Mouse (Mus musculus) intestine, postnatal 0 days (tissue): Measurements from ENCODE around the gene Osbpl6. TPM values are rescaled to one million over a fixed set of nuclear protein-coding genes. Genes with fewer than 3 reads are reported as not detected.

Source experiments
- ATAC-seq: fragments of 200-750 bp; cut with Nextera tagmentation; 2 replicates; pipeline ENCODE4 v1.8.0; 2017; ENCODE audit warnings: mild to moderate bottlenecking, moderate TSS enrichment, moderate library complexity
- H3K27ac ChIP-seq: fragments of 300-500 bp; sonication (generic); 2 replicates; pipeline ENCODE4 v1.5.1; 2014; ENCODE audit warnings: mild to moderate bottlenecking, low read depth, low read length, moderate library complexity
- H3K27me3 ChIP-seq: fragments of 300-500 bp; sonication (generic); replicated peaks from 2 replicates; pipeline ENCODE4 v1.6.1; 2014; ENCODE audit warnings: low read length, mixed read lengths; ENCODE audit not compliant: control insufficient read depth, insufficient read depth
- H3K36me3 ChIP-seq: fragments of 300-500 bp; sonication (generic); 2 replicates; pipeline ENCODE4 v1.6.1; 2014; ENCODE audit warnings: mild to moderate bottlenecking, moderate library complexity; ENCODE audit not compliant: control insufficient read depth, insufficient read depth
- H3K4me1 ChIP-seq: fragments of 300-500 bp; sonication (generic); replicated peaks from 2 replicates; pipeline ENCODE4 v1.6.1; 2014; ENCODE audit warnings: antibody characterized with exemption, low read length, mixed read lengths; ENCODE audit not compliant: control insufficient read depth, insufficient read depth
- H3K4me2 ChIP-seq: fragments of 300-500 bp; sonication (generic); replicated peaks from 2 replicates; pipeline ENCODE4 v1.6.1; 2014; ENCODE audit warnings: low read depth, mild to moderate bottlenecking, moderate library complexity
- H3K4me3 ChIP-seq: fragments of 300-500 bp; sonication (generic); 2 replicates; pipeline ENCODE4 v1.5.1; 2014; ENCODE audit warnings: low read depth, low read length
- H3K9ac ChIP-seq: fragments of 300-500 bp; sonication (generic); 2 replicates; pipeline ENCODE4 v1.6.1; 2014; ENCODE audit warnings: mild to moderate bottlenecking, low read depth, low read length
- H3K9me3 ChIP-seq: fragments of 300-500 bp; sonication (generic); 2 replicates; pipeline ENCODE4 v1.6.1; 2016; ENCODE audit warnings: mixed run types; ENCODE audit not compliant: control insufficient read depth
- CTCF ChIP-seq: sonication (generic); IDR thresholded peaks from 2 replicates; pipeline ENCODE4 v1.5.1; 2016; ENCODE audit warnings: low read depth, mild to moderate bottlenecking, control low read depth, antibody characterized with exemption, moderate library complexity
- WGBS: fragments of 180-500 bp; shearing (Covaris S2); extraction: QIAGEN DNeasy Blood & Tissue Kit; methylation state at CpG from one replicate; pipeline ENCODE4 v1.1.7; 2014; 5-methylcytosine and 5-hydroxymethylcytosine counted together
- polyA plus RNA-seq: library from polyadenylated mRNA; unstranded; fragments of >200 nt; fragmentation: Nextera tagmentation; extraction: Ambion mirVana; gene quantifications from 2 replicates; pipeline ENCODE4 v1.2.1, GENCODE M21; 2015

Osbpl6 gene
- polyA plus RNA-seq, 1 experiment from 2014 or later: 30.8 TPM

DNA sequence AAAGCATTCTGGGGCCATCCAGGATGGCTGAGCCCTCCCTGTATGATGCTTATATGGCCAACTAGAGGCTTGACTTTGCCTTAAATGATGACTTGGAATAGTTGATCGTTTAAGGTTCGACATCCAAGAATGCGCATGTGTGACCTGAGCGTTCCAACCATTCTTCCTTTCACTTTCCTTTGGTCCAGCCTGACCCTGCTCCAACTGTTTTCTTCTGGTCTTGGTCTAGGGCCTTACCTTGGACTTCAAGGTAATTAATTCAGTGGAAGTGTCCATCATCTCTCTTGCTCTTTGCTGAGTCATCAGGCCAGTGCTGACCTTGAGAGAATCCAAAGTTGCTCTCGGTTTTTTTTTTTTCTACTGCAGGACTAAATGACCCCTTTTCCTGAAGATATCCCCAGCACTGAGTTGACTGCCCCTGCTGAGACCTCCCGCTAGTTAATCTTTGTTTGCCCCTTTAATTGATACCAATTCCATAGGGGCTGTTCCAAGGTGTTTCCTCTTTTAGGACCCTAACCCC lies 43.6 kb downstream of the Osbpl6 start:
- no peaks in the 10 kb centered on the region for H3K36me3 ChIP-seq
- no peak for ATAC-seq
- H3K9me3 ChIP-seq: no peaks in the 10 kb centered on the region
- H3K27ac ChIP-seq: no peak overlapping the region
- no peak overlapping the region for H3K4me3 ChIP-seq
- H3K27me3 ChIP-seq: no peaks in the 10 kb centered on the region
- no peak for TF ChIP-seq CTCF
- no peaks in the 10 kb centered on the region for H3K4me1 ChIP-seq
- no peak overlapping the region for H3K9ac ChIP-seq
- H3K4me2 ChIP-seq: no peak overlapping the region
- 79% methylated on average over 6 of the region's 6 CpGs for WGBS

DNA sequence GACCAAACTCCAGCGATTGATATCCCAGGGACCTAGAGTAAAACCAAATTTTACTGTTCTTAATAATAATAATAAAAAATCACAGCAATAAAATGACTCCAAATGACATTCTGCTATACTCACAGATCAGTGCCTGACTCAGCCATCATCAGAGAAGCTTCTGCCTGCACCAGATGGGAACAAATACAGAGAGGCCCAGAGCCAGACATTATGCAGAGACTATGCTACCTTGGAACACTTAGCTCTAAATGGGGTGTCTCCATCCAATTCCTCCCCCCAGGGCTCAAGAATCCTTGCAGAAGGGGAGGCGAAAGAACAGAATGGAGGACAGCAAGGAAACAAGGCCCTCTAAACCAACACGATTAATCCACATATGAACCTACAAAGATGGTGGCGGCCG lies 60.4 kb downstream of the Osbpl6 start:
- no peak overlapping the region for H3K4me3 ChIP-seq
- no peaks in the 10 kb centered on the region for H3K27me3 ChIP-seq
- ATAC-seq: no peak
- no peaks in the 10 kb centered on the region for H3K36me3 ChIP-seq
- no peaks in the 10 kb centered on the region for H3K4me1 ChIP-seq
- no peak overlapping the region for H3K9ac ChIP-seq
- no peak overlapping the region for H3K27ac ChIP-seq
- 90% methylated on average over 5 of the region's 5 CpGs for WGBS
- H3K4me2 ChIP-seq: no peak overlapping the region
- no peaks in the 10 kb centered on the region for H3K9me3 ChIP-seq
- TF ChIP-seq CTCF: no peak

DNA sequence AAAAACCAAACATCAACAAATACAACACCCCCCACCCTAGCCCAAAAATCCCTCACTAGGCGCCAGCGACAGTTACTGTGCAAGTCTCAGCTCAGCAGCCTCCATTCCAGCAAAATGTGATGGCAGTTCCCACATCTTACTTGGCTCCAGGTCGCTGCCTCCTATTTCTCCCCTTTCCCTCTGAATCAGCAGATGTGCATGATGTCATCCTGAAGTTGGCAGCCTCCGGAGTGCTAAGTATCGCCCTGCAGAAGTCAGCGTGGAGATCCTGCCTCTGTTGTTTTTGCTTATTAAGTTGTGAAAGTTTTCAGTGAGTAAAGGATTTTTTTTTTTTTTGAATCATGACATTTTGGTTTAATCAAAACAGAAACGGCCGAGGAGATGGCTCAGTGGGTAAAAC lies 61.9 kb downstream of the Osbpl6 start:
- H3K27ac ChIP-seq: no peak overlapping the region
- no peak for ATAC-seq
- no peaks in the 10 kb centered on the region for H3K9me3 ChIP-seq
- no peaks in the 10 kb centered on the region for H3K36me3 ChIP-seq
- no peak overlapping the region for H3K9ac ChIP-seq
- no peak for TF ChIP-seq CTCF
- H3K27me3 ChIP-seq: no peaks in the 10 kb centered on the region
- H3K4me3 ChIP-seq: no peak overlapping the region
- WGBS: 66% methylated on average over 8 of the region's 8 CpGs
- H3K4me2 ChIP-seq: no peak overlapping the region
- no peaks in the 10 kb centered on the region for H3K4me1 ChIP-seq

DNA sequence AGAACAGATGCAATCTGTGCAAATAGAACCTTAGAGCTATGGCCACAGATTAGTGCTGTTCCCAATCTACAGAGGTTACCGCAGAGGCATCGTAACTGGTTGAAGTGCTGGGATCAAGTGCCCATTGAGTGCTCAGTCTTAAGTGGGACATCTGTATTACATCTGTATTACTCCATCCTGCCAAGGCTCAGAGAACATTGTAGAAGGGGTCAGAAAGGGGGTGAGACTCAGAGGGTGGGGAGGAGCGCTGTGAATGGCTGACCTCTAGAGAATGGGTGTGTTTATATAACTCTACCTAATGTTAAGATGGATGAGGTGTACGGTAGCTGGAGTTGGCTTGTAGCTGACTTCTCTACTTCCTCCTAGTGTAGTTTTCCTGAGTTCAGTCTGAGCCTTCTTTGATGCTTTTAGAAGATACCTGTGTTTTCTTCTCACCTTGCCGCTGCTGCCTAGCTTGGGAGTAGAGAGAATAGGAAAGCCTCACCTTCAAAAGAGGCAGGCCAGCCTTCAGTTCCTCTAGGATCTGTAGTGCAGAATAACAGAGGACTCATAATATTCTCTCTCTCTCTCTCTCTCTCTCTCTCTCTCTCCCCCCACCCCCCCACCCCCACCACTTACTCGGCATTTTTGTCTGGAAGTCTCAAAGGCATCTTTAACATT lies 62.9 kb downstream of the Osbpl6 start:
- Histone ChIP-seq H3K4me3 (no peak overlapping the region), H3K4me2 (no peak overlapping the region), H3K9ac (no peak overlapping the region), H3K27me3 (no peaks in the 10 kb centered on the region), H3K9me3 (no peaks in the 10 kb centered on the region), H3K4me1 (no peaks in the 10 kb centered on the region), H3K36me3 (no peaks in the 10 kb centered on the region), H3K27ac (no peak overlapping the region)
- TF ChIP-seq CTCF: no peak
- WGBS: 75% methylated on average over 6 of the region's 6 CpGs
- ATAC-seq: no peak

DNA sequence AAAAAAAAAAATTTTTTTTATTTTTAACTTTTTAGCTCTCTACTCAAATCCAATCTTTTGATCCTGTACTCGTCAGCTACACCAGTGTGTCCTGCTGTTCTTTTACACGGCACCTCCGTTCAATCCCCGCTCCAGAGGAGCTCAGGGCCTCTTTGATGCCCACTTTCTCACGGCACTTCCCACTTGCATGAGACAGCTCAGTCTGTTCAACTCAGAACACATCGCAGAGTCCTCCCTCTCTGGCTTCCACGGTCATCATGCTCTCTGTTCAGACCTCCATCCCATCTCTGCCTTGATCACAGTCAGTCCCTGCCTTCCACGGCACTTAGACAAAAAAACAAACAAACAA lies 63.4 kb downstream of the Osbpl6 start:
- Histone ChIP-seq H3K9me3 (no peaks in the 10 kb centered on the region), H3K36me3 (no peaks in the 10 kb centered on the region), H3K4me2 (no peak overlapping the region), H3K4me3 (no peak overlapping the region), H3K27me3 (no peaks in the 10 kb centered on the region), H3K4me1 (no peaks in the 10 kb centered on the region), H3K27ac (no peak overlapping the region), H3K9ac (no peak overlapping the region)
- WGBS: 84% methylated on average over 8 of the region's 8 CpGs
- TF ChIP-seq CTCF: no peak
- no peak for ATAC-seq

DNA sequence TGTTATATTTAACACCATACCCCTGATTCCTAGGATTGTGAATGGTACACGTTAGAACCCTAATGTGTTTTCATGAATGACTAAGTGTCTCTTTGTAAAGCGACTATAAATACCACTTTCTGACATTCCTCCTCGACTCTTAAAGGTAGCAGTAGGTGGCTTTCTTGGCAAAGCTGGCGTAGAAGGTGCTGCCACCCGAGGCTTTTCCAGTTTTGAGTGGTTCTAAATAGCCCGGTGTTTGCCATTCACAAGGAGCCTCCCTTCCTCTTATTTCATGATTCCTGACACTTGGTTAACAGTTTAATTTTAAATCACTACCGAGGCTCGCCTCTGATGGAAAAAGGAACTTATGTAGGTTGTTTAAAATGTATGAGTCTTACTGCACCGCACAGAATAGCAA lies 64.1 kb downstream of the Osbpl6 start:
- H3K4me2 ChIP-seq: no peak overlapping the region
- H3K9ac ChIP-seq: no peak overlapping the region
- no peak overlapping the region for H3K27ac ChIP-seq
- H3K27me3 ChIP-seq: no peaks in the 10 kb centered on the region
- H3K4me1 ChIP-seq: no peaks in the 10 kb centered on the region
- TF ChIP-seq CTCF: no peak
- no peaks in the 10 kb centered on the region for H3K36me3 ChIP-seq
- no peak for ATAC-seq
- no peaks in the 10 kb centered on the region for H3K9me3 ChIP-seq
- WGBS: 79% methylated on average over 9 of the region's 9 CpGs
- no peak overlapping the region for H3K4me3 ChIP-seq

DNA sequence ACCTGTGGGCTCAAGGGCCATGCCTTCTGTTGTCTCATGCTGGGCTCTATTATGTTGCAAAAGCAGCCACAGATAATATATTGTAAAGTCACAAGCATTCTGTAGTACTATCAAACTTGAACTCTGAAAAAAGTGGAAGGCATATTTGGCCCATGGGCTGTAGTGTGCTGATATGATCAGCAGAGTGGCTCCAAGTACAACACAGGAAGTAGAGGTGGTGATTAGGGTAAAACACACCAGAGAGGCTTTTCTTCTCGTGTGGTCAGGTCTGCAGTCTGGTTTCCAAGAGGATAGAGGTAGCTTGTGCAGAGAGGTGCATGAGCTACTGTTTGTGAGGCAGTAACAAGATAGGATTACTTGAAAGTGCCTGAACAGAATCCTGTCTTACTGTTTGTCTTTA lies 69.5 kb downstream of the Osbpl6 start:
- Histone ChIP-seq H3K9me3 (no peaks in the 10 kb centered on the region), H3K4me1 (no peaks in the 10 kb centered on the region), H3K27ac (no peak overlapping the region), H3K27me3 (no peaks in the 10 kb centered on the region), H3K4me3 (no peak overlapping the region), H3K4me2 (no peak overlapping the region), H3K36me3 (no peaks in the 10 kb centered on the region), H3K9ac (no peak overlapping the region)
- ATAC-seq: no peak
- no peak for TF ChIP-seq CTCF
- 39% methylated on average over 1 of the region's 1 CpGs for WGBS
